Mouse (Mus musculus): ENCODE data around the gene Etv6. TPM values are rescaled to one million over a fixed set of nuclear protein-coding genes. Genes with fewer than 3 reads are reported as not detected.
A peak's percentile ranks its signal among the peaks of the same experiment; 100 is the strongest.

Gene Etv6
- total RNA-seq, 4 experiments from 2014 or later, result 13.3 to 16.1 (median 15.1) TPM

GRCm38 (mm10) chr6:134140718-134141615, 105.5 kb downstream of the Etv6 start:
- DNase-seq (ENCODE audit: low spot score in 2 of 2), result no peak

- DNase-seq (ENCODE audit: low spot score in 2 of 2), result no peak
These were observed 106.2 kb downstream of the Etv6 start for GRCm38 (mm10) chr6:134141616-134142165.

- no peak for DNase-seq (ENCODE audit: low spot score in 2 of 2)
These were observed 107.2 kb downstream of the Etv6 start for GRCm38 (mm10) chr6:134142700-134143099.

- DNase-seq (ENCODE audit: low spot score in 2 of 2), result no peak
These were observed 108.2 kb downstream of the Etv6 start for GRCm38 (mm10) chr6:134143649-134144097.

- no peak for DNase-seq (ENCODE audit: low spot score in 2 of 2)
These were observed 109.0 kb downstream of the Etv6 start for GRCm38 (mm10) chr6:134144231-134145130.

- no peak for DNase-seq (ENCODE audit: low spot score in 2 of 2)
These were observed 112.3 kb downstream of the Etv6 start for GRCm38 (mm10) chr6:134147596-134148442.

- DNase-seq (ENCODE audit: low spot score in 2 of 2), result no peak
These were observed 113.0 kb downstream of the Etv6 start for GRCm38 (mm10) chr6:134148443-134148942.

GRCm38 (mm10) chr6:134149606-134150005, 114.1 kb downstream of the Etv6 start:
- no peak for DNase-seq (ENCODE audit: low spot score in 2 of 2)

GRCm38 (mm10) chr6:134151022-134151680, 115.7 kb downstream of the Etv6 start:
- DNase-seq (ENCODE audit: low spot score in 2 of 2), result no peak

GRCm38 (mm10) chr6:134151853-134152505, 116.5 kb downstream of the Etv6 start:
- peak; percentile 36 to 46 for DNase-seq (ENCODE audit: low spot score in 2 of 2)

- no peak for DNase-seq (ENCODE audit: low spot score in 2 of 2)
These were observed 117.0 kb downstream of the Etv6 start for GRCm38 (mm10) chr6:134152539-134152938.

- DNase-seq (ENCODE audit: low spot score in 2 of 2), result no peak
These were observed 119.2 kb downstream of the Etv6 start for GRCm38 (mm10) chr6:134154746-134155145.

GRCm38 (mm10) chr6:134155900-134156623, 120.6 kb downstream of the Etv6 start:
- DNase-seq (ENCODE audit: low spot score in 2 of 2), result no peak

- no peak for DNase-seq (ENCODE audit: low spot score in 2 of 2)
These were observed 122.1 kb downstream of the Etv6 start for GRCm38 (mm10) chr6:134157533-134158115.

- no peak for DNase-seq (ENCODE audit: low spot score in 2 of 2)
These were observed 122.7 kb downstream of the Etv6 start for GRCm38 (mm10) chr6:134158201-134158600.

GRCm38 (mm10) chr6:134159672-134160071, 124.2 kb downstream of the Etv6 start:
- DNase-seq (ENCODE audit: low spot score in 2 of 2), result no peak

- DNase-seq (ENCODE audit: low spot score in 2 of 2), result no peak
These were observed 125.5 kb downstream of the Etv6 start for GRCm38 (mm10) chr6:134161040-134161439.

GRCm38 (mm10) chr6:134163346-134163745, 127.8 kb downstream of the Etv6 start:
- DNase-seq (ENCODE audit: low spot score in 2 of 2), result no peak
